Mouse (Mus musculus) E14TG2a.4 (cell line): ENCODE data around the gene Sfrp5.

Experiments
- H3K27me3 ChIP-seq: 2 replicates; pipeline ENCODE4 v1.6.1; 2014; ENCODE audit warnings: low read length, control low read depth; ENCODE audit not compliant: insufficient read depth
- H3K36me3 ChIP-seq: 2 replicates; pipeline ENCODE4 v1.6.1; 2014; ENCODE audit warnings: low read length, control low read depth; ENCODE audit not compliant: insufficient read depth
- H3K4me1 ChIP-seq: replicated peaks from 2 replicates; pipeline ENCODE4 v1.6.1; 2014; ENCODE audit warnings: low read depth, low read length, control low read depth
- H3K4me3 ChIP-seq: replicated peaks from 2 replicates; pipeline ENCODE4 v1.5.1; 2014; ENCODE audit warnings: mild to moderate bottlenecking, low read length
- H3K9me3 ChIP-seq: 2 replicates; pipeline ENCODE4 v1.6.1; 2014; ENCODE audit warnings: low read length, control low read depth
- CTCF ChIP-seq: conservative IDR thresholded peaks from 2 replicates; pipeline ENCODE4 v1.5.1; 2014; ENCODE audit warnings: low read length
- NANOG ChIP-seq: IDR thresholded peaks from 2 replicates; pipeline ENCODE4 v1.6.1; 2014; ENCODE audit warnings: borderline replicate concordance, low read length, mixed read lengths
- POU5F1 ChIP-seq: IDR thresholded peaks from 2 replicates; pipeline ENCODE4 v1.6.1; 2014; ENCODE audit warnings: low read length, borderline replicate concordance

Sfrp5 gene

DNA sequence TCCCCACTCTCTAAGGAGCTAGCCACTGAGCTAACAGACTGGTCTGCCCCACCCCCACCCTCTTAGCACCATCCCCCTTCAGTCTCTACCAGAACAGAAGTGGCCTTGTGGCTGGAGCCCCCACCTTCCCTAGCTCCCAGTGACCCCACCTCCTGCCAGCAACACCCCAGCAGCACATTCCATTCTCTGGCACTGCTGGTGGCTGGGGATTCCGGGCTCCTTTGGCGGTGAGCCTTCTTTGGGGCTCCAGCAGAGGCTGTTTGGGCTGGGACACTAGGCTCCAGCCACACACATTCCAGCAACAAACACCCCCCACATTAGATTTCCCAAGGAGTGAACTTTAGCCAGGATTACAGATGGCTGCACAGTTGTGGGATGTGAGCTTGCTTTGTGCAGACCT, 8.7 kb downstream of the Sfrp5 start:
- Histone ChIP-seq H3K4me3 (no peak overlapping the region), H3K4me1 (peaks cover 58% of the 10 kb centered on the region), H3K27me3 (peaks cover 7% of the 10 kb centered on the region; the same call in 1 of the 2 replicates), H3K9me3 (no peaks in the 10 kb centered on the region), H3K36me3 (peaks cover 45% of the 10 kb centered on the region)
- TF ChIP-seq CTCF (no peak), NANOG (no peak), POU5F1 (no peak)

GRCm38 (mm10) chr19:42190494-42190893, 11.6 kb downstream of the Sfrp5 start:
- TF ChIP-seq NANOG (no peak), CTCF (peak; percentile 88), POU5F1 (no peak)
- Histone ChIP-seq H3K36me3 (peaks cover 73% of the 10 kb centered on the region), H3K27me3 (no peaks in the 10 kb centered on the region), H3K9me3 (no peaks in the 10 kb centered on the region), H3K4me1 (peaks cover 50% of the 10 kb centered on the region), H3K4me3 (no peak overlapping the region)

GRCm38 (mm10) chr19:42189735-42190134, 12.3 kb downstream of the Sfrp5 start:
- Histone ChIP-seq H3K27me3 (no peaks in the 10 kb centered on the region), H3K4me3 (no peak overlapping the region), H3K9me3 (no peaks in the 10 kb centered on the region), H3K4me1 (peaks cover 50% of the 10 kb centered on the region), H3K36me3 (peaks cover 80% of the 10 kb centered on the region)
- TF ChIP-seq CTCF (no peak), POU5F1 (no peak), NANOG (no peak)

DNA sequence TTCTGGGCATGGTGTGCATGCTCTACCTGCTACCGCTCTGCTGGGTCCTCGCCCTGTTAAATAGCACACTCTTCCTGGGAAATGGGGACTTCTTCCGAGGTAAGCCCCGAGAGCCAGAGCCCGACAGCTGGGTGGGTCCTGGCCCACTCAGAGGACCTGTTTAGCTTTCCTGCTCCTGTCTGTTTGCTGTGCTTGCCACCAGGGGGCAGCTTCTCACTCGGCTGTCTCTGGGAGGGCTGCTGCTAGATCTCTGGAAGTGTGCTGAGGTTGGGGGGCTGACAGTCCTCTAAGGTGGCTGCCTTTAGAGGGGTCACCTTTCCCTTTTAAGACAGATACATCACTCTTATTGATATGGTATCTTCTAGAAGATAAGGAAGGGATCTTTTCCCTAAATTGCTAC, 19.4 kb downstream of the Sfrp5 start:
- TF ChIP-seq NANOG (no peak), CTCF (peak; percentile 80)
- peaks cover 98% of the 10 kb centered on the region for H3K36me3 ChIP-seq
- H3K4me3 ChIP-seq, result no peak overlapping the region
- H3K4me1 ChIP-seq, result peaks cover 32% of the 10 kb centered on the region
- H3K9me3 ChIP-seq, result no peaks in the 10 kb centered on the region
- H3K27me3 ChIP-seq, result no peaks in the 10 kb centered on the region

GRCm38 (mm10) chr19:42179356-42179755, 22.7 kb downstream of the Sfrp5 start:
- TF ChIP-seq NANOG, result no peak
- TF ChIP-seq CTCF, result no peak
- TF ChIP-seq POU5F1, result no peak
- H3K36me3 ChIP-seq, result peaks cover 89% of the 10 kb centered on the region
- no peaks in the 10 kb centered on the region for H3K27me3 ChIP-seq

DNA sequence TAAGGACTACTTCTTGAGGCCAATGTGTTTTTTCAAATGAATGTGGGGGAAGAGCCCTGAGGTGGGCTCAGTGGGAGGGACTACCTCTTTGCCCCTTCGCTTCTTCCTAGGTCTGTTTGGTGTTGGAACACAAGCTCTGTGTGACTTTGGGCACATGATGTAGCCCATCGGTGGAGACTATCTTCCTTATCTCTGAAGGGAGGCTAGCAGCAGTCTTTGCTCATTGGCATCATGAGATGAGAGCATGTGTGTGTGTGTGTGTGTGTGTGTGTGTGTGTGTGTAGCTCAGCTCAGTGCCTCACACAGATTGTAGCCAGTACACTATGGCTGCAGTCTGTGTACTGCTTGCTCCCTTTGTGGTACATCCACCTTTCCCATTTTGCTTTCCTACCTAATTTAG, 24.6 kb downstream of the Sfrp5 start:
- no peaks in the 10 kb centered on the region for H3K27me3 ChIP-seq
- peaks cover 78% of the 10 kb centered on the region for H3K36me3 ChIP-seq
- H3K4me1 ChIP-seq, result peaks cover 20% of the 10 kb centered on the region
- no peak for TF ChIP-seq POU5F1
- TF ChIP-seq NANOG, result no peak
- no peak for TF ChIP-seq CTCF
- H3K4me3 ChIP-seq, result no peak overlapping the region
- H3K9me3 ChIP-seq, result no peaks in the 10 kb centered on the region

More at GRCm38 (mm10) chr19:42179356-42179755, 22.7 kb downstream of the Sfrp5 start:
- Histone ChIP-seq H3K4me1 (peaks cover 35% of the 10 kb centered on the region), H3K4me3 (peak overlapping the region; percentile 13; the same call in 1 of the 2 replicates), H3K9me3 (no peaks in the 10 kb centered on the region)

DNA sequence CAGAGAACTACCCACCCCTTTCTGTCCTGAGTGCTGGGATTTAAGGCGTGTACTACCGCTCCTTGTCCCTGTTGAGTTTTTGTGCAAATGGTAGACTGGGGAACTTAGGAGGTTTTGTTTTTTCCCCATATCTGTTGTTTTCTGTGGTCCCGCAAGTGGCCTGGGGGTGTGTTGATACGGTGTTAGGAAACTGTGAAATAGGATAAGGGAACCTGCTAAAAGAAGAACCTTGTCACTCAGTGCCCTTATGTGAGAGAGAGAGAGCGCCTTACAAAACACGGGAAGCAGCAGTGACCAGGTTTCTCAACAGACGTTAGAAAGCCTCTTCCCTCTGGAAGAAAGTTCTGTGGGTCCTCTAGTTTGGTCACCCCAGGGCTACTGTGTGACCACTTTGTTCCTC, 25.2 kb downstream of the Sfrp5 start:
- peaks cover 73% of the 10 kb centered on the region for H3K36me3 ChIP-seq
- H3K4me3 ChIP-seq, result no peak overlapping the region
- H3K27me3 ChIP-seq, result no peaks in the 10 kb centered on the region
- no peaks in the 10 kb centered on the region for H3K9me3 ChIP-seq
- peaks cover 18% of the 10 kb centered on the region for H3K4me1 ChIP-seq
- TF ChIP-seq CTCF (no peak), POU5F1 (no peak), NANOG (no peak)

DNA sequence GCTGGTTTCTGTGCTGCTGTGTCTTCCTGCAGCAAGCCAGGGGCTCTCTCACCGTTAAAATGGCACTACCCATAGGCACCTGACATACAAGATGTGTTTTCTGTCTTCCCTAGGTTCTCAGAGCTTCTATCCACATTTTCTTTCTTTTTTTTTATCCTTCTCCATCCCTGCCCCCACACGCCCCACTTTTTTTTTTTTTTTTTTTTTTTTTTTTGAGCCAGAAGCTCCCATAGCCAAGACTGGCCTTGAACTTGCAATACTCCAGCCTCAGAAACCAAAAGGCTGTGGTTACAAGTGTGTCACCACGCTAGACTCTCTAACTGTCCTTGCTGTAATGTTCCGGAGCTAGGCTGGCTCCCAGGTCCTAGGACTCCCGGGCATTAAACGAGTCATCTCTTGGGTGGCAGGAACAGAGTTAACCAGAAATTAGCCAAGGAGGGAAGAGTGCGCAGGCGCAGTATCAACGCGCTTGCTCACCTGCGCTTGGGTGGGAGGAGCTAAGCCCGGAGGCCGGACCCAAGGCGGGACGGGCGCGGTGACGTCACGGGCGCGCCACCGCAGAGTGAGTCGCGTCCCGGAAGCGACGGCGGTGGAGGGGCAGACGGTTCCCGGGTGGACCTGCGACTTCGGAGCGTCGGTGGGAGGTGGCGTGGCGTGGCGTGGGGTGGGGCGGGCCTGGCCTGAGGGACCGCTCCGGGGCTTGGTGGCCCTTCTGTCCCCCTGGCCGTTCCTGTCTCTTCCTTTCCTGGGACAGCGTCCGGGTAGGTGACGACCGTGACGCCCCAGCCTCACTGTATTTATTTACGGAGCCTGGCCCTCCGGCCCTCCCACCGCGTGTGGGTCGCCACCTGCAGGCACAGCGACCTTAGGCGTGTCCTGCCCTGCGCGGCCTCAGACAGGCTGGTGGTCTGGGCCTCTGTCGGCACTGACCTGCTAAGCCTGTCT, 31.8 kb downstream of the Sfrp5 start:
- H3K4me3 ChIP-seq, result peak overlapping the region; percentile 97

More for the DNA sequence above, 31.8 kb downstream of the Sfrp5 start:
- Histone ChIP-seq H3K36me3 (peaks cover 14% of the 10 kb centered on the region), H3K4me1 (peaks cover 41% of the 10 kb centered on the region), H3K9me3 (no peaks in the 10 kb centered on the region), H3K27me3 (peaks cover 13% of the 10 kb centered on the region; the same call in 1 of the 2 replicates)
- TF ChIP-seq NANOG (no peak), CTCF (no peak), POU5F1 (no peak)
